Mouse (Mus musculus) lung, adult 10 weeks (tissue): ENCODE results near the gene Gm5615. TPM values are rescaled to one million over a fixed set of nuclear protein-coding genes. Genes with fewer than 3 reads are reported as not detected.

ENCODE experiments used
- polyA plus RNA-seq: library from polyadenylated mRNA; stranded (reverse); fragments of 350-450 nt; fragmentation: Illumina TruSeq; extraction: RNeasy Lipid Tissue Mini Kit (QIAGEN cat#74804); gene quantifications from one replicate; pipeline ENCODE4 v1.2.3, GENCODE M21; 2014; ENCODE audit warnings: low read depth, low replicate concordance; ENCODE audit not compliant: insufficient read depth

The Gm5615 gene
- not detected for polyA plus RNA-seq

GRCm38 (mm10) chr9:36541863-36542262, at the start of gene Gm5615:
Gm5615 (minus strand) TSS chr9:36541963.

GRCm38 (mm10) chr9:36582535-36582934, 40.8 kb upstream of the Gm5615 start, which contains the start of gene Gm17689:
Gm17689 (minus strand) TSS chr9:36582635.

Other genes with a start within 250 kb of the Gm5615 start
- not detected for gene Gm7257, start 110.1 kb downstream of the Gm5615 start, polyA plus RNA-seq
- gene Gm9513, start 66.3 kb downstream of the Gm5615 start, polyA plus RNA-seq = not detected
- gene Gm17689, start 40.7 kb upstream of the Gm5615 start, polyA plus RNA-seq = not detected
- not detected for gene A630095E13Rik, start 101.4 kb upstream of the Gm5615 start, polyA plus RNA-seq
- not detected for gene Acrv1, start 151.3 kb upstream of the Gm5615 start, polyA plus RNA-seq
- 0.70 TPM for gene Chek1, start 185.1 kb upstream of the Gm5615 start, polyA plus RNA-seq
- 42.6 TPM for gene Stt3a, start 225.7 kb upstream of the Gm5615 start, polyA plus RNA-seq